Mouse (Mus musculus): Measurements from ENCODE around the gene Ppl. TPM values are rescaled to one million over a fixed set of nuclear protein-coding genes. Genes with fewer than 3 reads are reported as not detected.

Ppl gene
- 3.2 and 3.4 TPM in 2 replicates for polyA plus RNA-seq (2015; fragmentation: Nextera tagmentation; extraction: Ambion mirVana)

- Histone ChIP-seq H3K27me3 (ENCODE audit: insufficient read depth, low read length) (peaks cover 50% of the 10 kb centered on the region), H3K4me3 (ENCODE audit: low read length) (peak within 1 kb of the TSS; percentile 56), H3K9me3 (ENCODE audit: low read length) (no peaks in the 10 kb centered on the region), H3K27ac (ENCODE audit: low read length) (no peak within 1 kb of the TSS), H3K36me3 (ENCODE audit: insufficient read depth, low read length) (no peaks in the 10 kb centered on the region), H3K9ac (replicated peaks; ENCODE audit: low read length) (peak within 1 kb of the TSS; percentile 62), H3K4me1 (ENCODE audit: insufficient read depth, low read length) (peaks cover 25% of the 10 kb centered on the region; the same call in 1 of the 2 replicates), H3K4me2 (replicated peaks; ENCODE audit: low read depth, low read length) (peak within 1 kb of the TSS; percentile 75)
- peak; percentile 88 for ATAC-seq (ENCODE audit: low FRiP score, low TSS enrichment)
- under 1% methylated on average over 37 of the region's 39 CpGs for WGBS
Measured at GRCm38 (mm10) chr16:5132401-5132801, at the start of gene Ppl. Gene Ppl (minus strand): TSS chr16:5132421.

DNA sequence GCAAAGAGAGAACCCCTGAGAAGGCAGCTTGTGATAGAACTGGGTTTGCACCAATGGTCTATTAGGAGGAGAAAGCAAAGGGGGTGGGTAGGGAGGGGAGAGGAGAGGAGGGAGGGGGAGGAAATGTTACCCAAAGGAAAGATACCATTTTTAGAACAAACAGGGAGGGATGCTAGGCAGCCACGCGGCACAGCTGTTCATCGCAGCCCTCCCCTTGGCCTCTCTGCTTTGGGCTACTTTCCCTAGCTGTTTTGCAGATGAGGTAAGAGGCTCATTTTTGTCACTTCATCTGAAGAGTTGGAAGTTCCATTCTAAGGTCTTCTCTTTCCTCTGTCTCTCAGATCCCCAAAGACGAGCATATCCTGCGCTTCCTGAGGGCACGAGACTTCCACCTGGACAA, 40.4 kb upstream of the Ppl start:
- Histone ChIP-seq H3K9me3 (ENCODE audit: low read length) (no peaks in the 10 kb centered on the region), H3K36me3 (ENCODE audit: insufficient read depth, low read length) (no peaks in the 10 kb centered on the region), H3K4me1 (ENCODE audit: insufficient read depth, low read length) (no peaks in the 10 kb centered on the region), H3K27me3 (ENCODE audit: insufficient read depth, low read length) (no peaks in the 10 kb centered on the region), H3K9ac (replicated peaks; ENCODE audit: low read length) (no peak overlapping the region), H3K4me3 (ENCODE audit: low read length) (no peak overlapping the region), H3K27ac (ENCODE audit: low read length) (no peak overlapping the region), H3K4me2 (replicated peaks; ENCODE audit: low read depth, low read length) (no peak overlapping the region)
- no peak for ATAC-seq (ENCODE audit: low FRiP score, low TSS enrichment)
- 92% methylated on average over 6 of the region's 6 CpGs for WGBS

DNA sequence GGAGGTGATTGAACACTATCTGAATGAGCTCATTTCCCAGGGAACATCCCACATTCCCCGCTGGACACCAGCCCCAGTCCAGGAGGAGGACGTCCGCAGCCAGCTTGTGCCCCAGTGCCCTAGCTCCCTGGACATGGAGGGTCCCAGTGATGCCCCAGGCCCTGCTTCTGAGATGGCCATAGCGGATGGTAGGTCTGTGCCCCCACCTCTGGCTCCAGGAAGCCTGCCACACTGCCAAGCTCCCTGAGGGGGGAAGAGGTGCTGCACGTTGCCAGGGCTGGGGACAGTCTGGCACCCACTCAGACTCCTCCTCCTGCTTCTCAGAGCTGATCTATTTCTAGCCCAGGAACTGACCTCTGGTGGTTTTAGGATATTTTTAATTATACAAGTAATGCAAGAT, 36.6 kb upstream of the Ppl start:
- Histone ChIP-seq H3K4me2 (replicated peaks; ENCODE audit: low read depth, low read length) (no peak overlapping the region), H3K27ac (ENCODE audit: low read length) (no peak overlapping the region), H3K27me3 (ENCODE audit: insufficient read depth, low read length) (no peaks in the 10 kb centered on the region), H3K9ac (replicated peaks; ENCODE audit: low read length) (no peak overlapping the region), H3K4me3 (ENCODE audit: low read length) (no peak overlapping the region), H3K4me1 (ENCODE audit: insufficient read depth, low read length) (no peaks in the 10 kb centered on the region), H3K9me3 (ENCODE audit: low read length) (no peaks in the 10 kb centered on the region), H3K36me3 (ENCODE audit: insufficient read depth, low read length) (no peaks in the 10 kb centered on the region)
- 72% methylated on average over 5 of the region's 5 CpGs for whole genome bisulfite sequencing
- ATAC-seq (ENCODE audit: low FRiP score, low TSS enrichment): no peak

GRCm38 (mm10) chr16:5168038-5168437, 35.8 kb upstream of the Ppl start:
- Histone ChIP-seq H3K4me1 (ENCODE audit: insufficient read depth, low read length) (no peaks in the 10 kb centered on the region), H3K36me3 (ENCODE audit: insufficient read depth, low read length) (no peaks in the 10 kb centered on the region), H3K9ac (replicated peaks; ENCODE audit: low read length) (no peak overlapping the region), H3K27ac (ENCODE audit: low read length) (no peak overlapping the region), H3K4me3 (ENCODE audit: low read length) (no peak overlapping the region), H3K9me3 (ENCODE audit: low read length) (no peaks in the 10 kb centered on the region), H3K4me2 (replicated peaks; ENCODE audit: low read depth, low read length) (no peak overlapping the region), H3K27me3 (ENCODE audit: insufficient read depth, low read length) (no peaks in the 10 kb centered on the region)
- ATAC-seq (ENCODE audit: low FRiP score, low TSS enrichment): no peak
- WGBS: 91% methylated on average over 2 of the region's 2 CpGs

- no peak for ATAC-seq (ENCODE audit: low FRiP score, low TSS enrichment)
- no peak overlapping the region for H3K4me2 ChIP-seq (replicated peaks; ENCODE audit: low read depth, low read length)
Measured at GRCm38 (mm10) chr16:5164327-5164726, 32.1 kb upstream of the Ppl start.

GRCm38 (mm10) chr16:5159248-5159647, 27.0 kb upstream of the Ppl start:
- Histone ChIP-seq H3K36me3 (ENCODE audit: insufficient read depth, low read length) (no peaks in the 10 kb centered on the region), H3K9me3 (ENCODE audit: low read length) (no peaks in the 10 kb centered on the region), H3K27me3 (ENCODE audit: insufficient read depth, low read length) (no peaks in the 10 kb centered on the region), H3K4me1 (ENCODE audit: insufficient read depth, low read length) (no peaks in the 10 kb centered on the region), H3K4me2 (replicated peaks; ENCODE audit: low read depth, low read length) (no peak overlapping the region), H3K27ac (ENCODE audit: low read length) (no peak overlapping the region), H3K9ac (replicated peaks; ENCODE audit: low read length) (no peak overlapping the region), H3K4me3 (ENCODE audit: low read length) (no peak overlapping the region)
- no peak for ATAC-seq (ENCODE audit: low FRiP score, low TSS enrichment)
- 61% methylated on average over 8 of the region's 8 CpGs for WGBS

More at GRCm38 (mm10) chr16:5164327-5164726, 32.1 kb upstream of the Ppl start:
- H3K4me1 ChIP-seq (ENCODE audit: insufficient read depth, low read length): no peaks in the 10 kb centered on the region
- no peak overlapping the region for H3K4me3 ChIP-seq (ENCODE audit: low read length)
- no peaks in the 10 kb centered on the region for H3K36me3 ChIP-seq (ENCODE audit: insufficient read depth, low read length)
- 56% methylated on average over 6 of the region's 6 CpGs for WGBS
- H3K27ac ChIP-seq (ENCODE audit: low read length): no peak overlapping the region
- no peaks in the 10 kb centered on the region for H3K9me3 ChIP-seq (ENCODE audit: low read length)
- no peaks in the 10 kb centered on the region for H3K27me3 ChIP-seq (ENCODE audit: insufficient read depth, low read length)
- no peak overlapping the region for H3K9ac ChIP-seq (replicated peaks; ENCODE audit: low read length)

- H3K27ac ChIP-seq (ENCODE audit: low read length): no peak overlapping the region
- WGBS: 79% methylated on average over 3 of the region's 3 CpGs
Measured at GRCm38 (mm10) chr16:5157113-5157512, 24.9 kb upstream of the Ppl start.

GRCm38 (mm10) chr16:5156495-5156894, 24.3 kb upstream of the Ppl start:
- Histone ChIP-seq H3K4me3 (ENCODE audit: low read length) (no peak overlapping the region), H3K9me3 (ENCODE audit: low read length) (no peaks in the 10 kb centered on the region), H3K9ac (replicated peaks; ENCODE audit: low read length) (no peak overlapping the region), H3K4me1 (ENCODE audit: insufficient read depth, low read length) (no peaks in the 10 kb centered on the region), H3K27ac (ENCODE audit: low read length) (no peak overlapping the region), H3K36me3 (ENCODE audit: insufficient read depth, low read length) (no peaks in the 10 kb centered on the region), H3K4me2 (replicated peaks; ENCODE audit: low read depth, low read length) (no peak overlapping the region), H3K27me3 (ENCODE audit: insufficient read depth, low read length) (no peaks in the 10 kb centered on the region)
- 55% methylated on average over 2 of the region's 2 CpGs for WGBS
- no peak for ATAC-seq (ENCODE audit: low FRiP score, low TSS enrichment)

More at GRCm38 (mm10) chr16:5157113-5157512, 24.9 kb upstream of the Ppl start:
- H3K4me3 ChIP-seq (ENCODE audit: low read length): no peak overlapping the region
- H3K9me3 ChIP-seq (ENCODE audit: low read length): no peaks in the 10 kb centered on the region
- no peak for ATAC-seq (ENCODE audit: low FRiP score, low TSS enrichment)
- no peak overlapping the region for H3K9ac ChIP-seq (replicated peaks; ENCODE audit: low read length)
- H3K27me3 ChIP-seq (ENCODE audit: insufficient read depth, low read length): no peaks in the 10 kb centered on the region
- H3K4me2 ChIP-seq (replicated peaks; ENCODE audit: low read depth, low read length): no peak overlapping the region
- H3K4me1 ChIP-seq (ENCODE audit: insufficient read depth, low read length): no peaks in the 10 kb centered on the region
- no peaks in the 10 kb centered on the region for H3K36me3 ChIP-seq (ENCODE audit: insufficient read depth, low read length)

DNA sequence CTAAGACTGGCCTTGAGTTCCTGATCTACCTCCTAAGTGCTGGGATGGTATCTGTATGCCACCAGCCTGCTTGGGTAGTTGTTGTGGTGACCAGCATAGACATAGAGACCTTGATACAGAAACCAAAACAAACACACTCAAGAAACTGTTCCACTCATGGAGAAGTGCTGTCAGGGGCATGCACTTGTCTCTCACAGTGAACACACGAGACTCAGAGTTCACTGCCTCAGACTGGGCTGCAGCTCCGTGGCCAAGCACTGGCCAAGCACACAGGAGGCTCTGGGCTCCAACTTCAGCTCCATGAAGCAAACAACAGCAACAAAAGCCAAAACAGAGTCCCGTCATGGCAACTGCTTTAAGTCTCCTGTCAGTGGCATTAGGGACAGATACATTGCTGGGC, 22.8 kb upstream of the Ppl start:
- WGBS: 60% methylated on average over 3 of the region's 3 CpGs
- H3K4me3 ChIP-seq (ENCODE audit: low read length): no peak overlapping the region

DNA sequence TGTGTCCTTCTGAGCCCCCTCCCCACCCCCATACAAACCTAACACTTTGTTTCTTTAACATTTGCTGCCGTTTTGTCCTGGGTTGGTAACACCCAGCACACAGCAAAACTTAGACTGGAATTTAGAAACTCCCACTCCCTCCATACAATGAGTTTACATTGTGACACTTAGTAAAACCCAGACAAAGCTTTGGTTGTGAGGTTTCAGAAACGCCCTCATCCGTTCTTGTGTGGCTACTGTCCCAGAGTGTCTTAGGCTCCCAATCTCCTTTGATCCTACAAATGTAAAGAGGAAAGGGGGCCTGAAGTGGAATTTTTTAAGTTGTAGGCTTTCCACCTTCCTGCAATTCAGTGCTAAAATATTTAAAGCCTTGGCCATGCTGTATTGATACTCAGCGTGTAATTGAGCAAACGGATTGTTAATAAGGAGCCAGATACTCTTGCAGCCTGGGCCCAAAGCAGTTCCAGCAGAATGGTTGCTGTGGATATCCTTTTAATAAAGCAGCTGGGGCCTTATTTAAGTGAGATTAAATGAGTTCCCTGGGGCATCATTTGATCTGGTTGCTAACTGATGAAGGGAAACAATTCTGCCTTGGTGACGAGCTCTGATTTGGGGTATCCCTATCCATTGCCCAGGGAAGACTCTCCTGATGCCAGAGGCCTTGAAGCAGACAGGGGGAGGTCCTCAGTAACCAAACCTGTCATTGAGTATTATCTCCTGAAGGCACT, 21.2 kb upstream of the Ppl start:
- H3K4me2 ChIP-seq (replicated peaks; ENCODE audit: low read depth, low read length): no peak overlapping the region
- H3K4me1 ChIP-seq (ENCODE audit: insufficient read depth, low read length): no peaks in the 10 kb centered on the region
- no peak overlapping the region for H3K9ac ChIP-seq (replicated peaks; ENCODE audit: low read length)
- ATAC-seq (ENCODE audit: low FRiP score, low TSS enrichment): no peak
- H3K27ac ChIP-seq (ENCODE audit: low read length): no peak overlapping the region
- no peaks in the 10 kb centered on the region for H3K36me3 ChIP-seq (ENCODE audit: insufficient read depth, low read length)
- H3K9me3 ChIP-seq (ENCODE audit: low read length): no peaks in the 10 kb centered on the region
- no peak overlapping the region for H3K4me3 ChIP-seq (ENCODE audit: low read length)
- peaks cover 9% of the 10 kb centered on the region; the same call in 1 of the 2 replicates for H3K27me3 ChIP-seq (ENCODE audit: insufficient read depth, low read length)
- WGBS: 63% methylated on average over 6 of the region's 6 CpGs

More for the DNA sequence above, 22.8 kb upstream of the Ppl start:
- no peaks in the 10 kb centered on the region for H3K9me3 ChIP-seq (ENCODE audit: low read length)
- no peak overlapping the region for H3K27ac ChIP-seq (ENCODE audit: low read length)
- H3K4me1 ChIP-seq (ENCODE audit: insufficient read depth, low read length): no peaks in the 10 kb centered on the region
- H3K4me2 ChIP-seq (replicated peaks; ENCODE audit: low read depth, low read length): no peak overlapping the region
- H3K27me3 ChIP-seq (ENCODE audit: insufficient read depth, low read length): no peaks in the 10 kb centered on the region
- no peak overlapping the region for H3K9ac ChIP-seq (replicated peaks; ENCODE audit: low read length)
- H3K36me3 ChIP-seq (ENCODE audit: insufficient read depth, low read length): no peaks in the 10 kb centered on the region
- no peak for ATAC-seq (ENCODE audit: low FRiP score, low TSS enrichment)
